Mouse (Mus musculus) ovary, adult 18-20 months (tissue): Measurements from ENCODE around the gene Lrrc51.
"Not testable (repeated sequence)": the region's sequence is repeated elsewhere in the genome, so short reads cannot be mapped to it uniquely, and the experiment has no call there.

Source experiments
- DNase-seq: peaks from one replicate; pipeline ENCODE4 v3.0.0; 2022; ENCODE audit warnings: low spot score, mixed read lengths

The Lrrc51 gene

DNA sequence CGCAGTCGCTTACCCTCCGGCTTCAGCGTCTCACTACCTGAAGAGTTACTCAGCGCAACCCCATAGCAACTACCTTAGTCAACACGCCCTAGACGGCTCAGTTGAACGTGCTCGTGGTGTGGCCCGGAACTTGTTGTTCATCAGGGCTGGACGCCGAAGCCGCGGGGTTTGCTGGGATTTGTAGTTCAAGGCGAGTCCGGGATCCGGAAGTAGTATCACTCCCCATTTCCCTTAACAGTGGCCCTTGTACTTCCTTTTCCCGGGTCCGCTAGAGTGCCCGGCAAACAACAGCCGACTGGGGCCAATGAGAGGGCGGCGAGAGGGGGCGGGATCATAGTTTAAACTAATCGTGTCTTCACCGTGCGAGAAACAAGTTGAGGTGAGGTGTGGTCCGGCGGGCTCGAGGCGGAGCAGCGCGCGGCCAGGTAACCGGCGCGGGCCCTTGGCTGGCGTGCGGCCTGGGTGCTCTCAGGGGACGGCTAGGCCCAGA is at the start of gene Lrrc51, which contains the start of gene Numa1:
Gene Lrrc51, minus strand, starts transcription at position 145 of the 490 bp plus-strand sequence.
Gene Numa1, plus strand, starts transcription at position 361 of the 490 bp plus-strand sequence.
- DNase-seq, result peak; percentile 96

DNA sequence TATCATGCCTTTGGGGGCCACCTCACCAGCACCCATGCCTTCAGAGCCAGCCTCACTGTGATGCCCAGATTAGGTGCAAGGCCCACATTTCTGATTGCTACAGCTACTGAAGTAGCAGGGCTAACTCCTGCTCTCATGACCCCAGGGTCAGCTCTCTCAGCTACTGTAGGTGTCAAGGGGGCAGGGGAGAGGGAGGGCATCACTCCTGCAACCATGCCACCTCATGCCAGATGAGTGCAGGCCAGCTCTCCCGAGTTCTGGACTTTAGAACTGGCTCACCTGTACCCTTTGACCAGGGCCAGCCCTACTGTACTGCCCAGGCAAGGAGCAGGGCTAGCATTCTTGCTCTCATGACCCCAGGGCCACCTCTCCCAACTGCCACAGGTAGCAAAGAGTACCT is 49.0 kb upstream of the Lrrc51 start:
- DNase-seq, result no peak

- DNase-seq, result no peak
Measured at GRCm38 (mm10) chr7:101974505-101974904, 40.8 kb upstream of the Lrrc51 start.

- DNase-seq, result no peak
Measured at GRCm38 (mm10) chr7:101973730-101974129, 40.0 kb upstream of the Lrrc51 start.

GRCm38 (mm10) chr7:101971721-101972120 is 38.0 kb upstream of the Lrrc51 start:
- no peak for DNase-seq

- peak; percentile 74 for DNase-seq
Measured at GRCm38 (mm10) chr7:101970821-101971461, 37.2 kb upstream of the Lrrc51 start.

- DNase-seq, result peak; percentile 89
Measured at GRCm38 (mm10) chr7:101970429-101970775, 36.7 kb upstream of the Lrrc51 start.

DNA sequence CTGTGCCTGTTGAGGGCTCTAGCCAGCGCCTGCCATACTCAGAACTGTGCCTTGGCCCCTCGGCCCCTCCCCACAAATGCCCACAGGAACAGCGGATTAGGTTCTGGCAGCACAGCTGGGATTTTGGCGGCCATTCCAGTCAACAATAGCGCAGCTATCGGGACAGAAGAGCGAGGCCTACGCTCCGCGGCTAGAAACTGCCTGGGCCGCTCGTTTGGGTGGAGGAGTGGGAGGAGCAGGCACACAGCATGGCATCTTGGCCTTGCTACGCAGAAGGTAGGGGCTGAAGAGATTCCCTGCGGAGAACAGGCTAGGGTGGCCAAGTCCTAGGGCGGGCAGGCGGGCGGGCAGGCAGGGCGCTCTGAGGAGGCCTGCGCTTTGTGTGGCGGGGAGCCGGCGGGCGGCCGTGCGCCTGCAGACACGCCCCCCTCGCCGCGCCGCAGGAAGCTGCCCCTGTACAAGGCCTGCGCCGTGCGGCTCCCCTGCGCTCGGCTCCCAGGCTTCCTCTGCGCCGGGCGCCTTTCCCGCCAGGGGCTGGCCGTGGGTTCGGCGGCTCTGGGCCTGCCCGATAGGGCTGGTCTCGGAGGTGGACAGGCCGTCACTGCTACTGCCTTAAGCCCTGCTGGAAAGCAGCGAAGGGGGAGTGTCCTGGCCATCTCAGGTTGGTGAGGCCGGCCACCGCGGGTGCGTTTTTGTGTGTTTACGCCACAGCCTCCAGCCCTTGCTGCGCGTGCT is 36.2 kb upstream of the Lrrc51 start:
- DNase-seq, result peak; percentile 86

DNA sequence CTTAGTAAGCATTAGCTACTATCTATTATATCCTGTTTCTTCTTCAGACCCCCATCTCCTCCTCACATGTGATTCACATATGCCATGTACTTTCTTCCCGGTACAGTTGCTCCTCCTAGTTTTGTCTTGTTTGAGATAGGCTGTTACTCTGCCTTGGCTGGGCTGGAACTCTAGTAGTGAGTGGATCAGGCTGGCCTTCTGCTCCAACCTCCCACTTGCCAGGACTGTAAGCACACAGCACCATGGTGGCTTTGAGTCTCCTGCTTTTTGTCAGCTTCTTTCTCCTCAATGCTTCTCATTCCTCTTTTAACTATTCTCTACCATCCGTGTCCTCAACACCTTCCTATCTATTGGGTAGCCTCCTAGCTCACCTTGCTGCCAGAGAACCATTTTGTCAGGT is 35.1 kb upstream of the Lrrc51 start:
- no peak for DNase-seq

DNA sequence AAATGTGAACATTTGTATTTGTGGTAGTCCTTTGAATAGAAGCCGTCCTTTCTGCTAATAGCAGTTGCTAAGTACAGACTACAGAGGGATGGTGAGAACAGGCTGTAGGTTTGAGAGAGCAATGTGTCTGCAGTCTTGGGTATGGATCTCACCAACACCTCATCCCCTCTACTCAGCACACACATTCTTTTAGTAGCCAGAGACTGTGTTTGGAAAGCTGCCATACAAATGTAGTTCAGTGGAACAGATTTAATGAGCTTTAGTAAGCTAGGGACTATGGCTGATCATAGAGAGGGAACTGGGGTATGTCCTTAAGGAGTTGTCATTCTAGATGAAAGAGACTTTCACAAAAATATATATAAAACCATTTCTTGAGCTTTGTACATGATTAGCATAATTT is 33.6 kb upstream of the Lrrc51 start:
- no peak for DNase-seq

GRCm38 (mm10) chr7:101965606-101966005 is 31.9 kb upstream of the Lrrc51 start:
- no peak for DNase-seq

DNA sequence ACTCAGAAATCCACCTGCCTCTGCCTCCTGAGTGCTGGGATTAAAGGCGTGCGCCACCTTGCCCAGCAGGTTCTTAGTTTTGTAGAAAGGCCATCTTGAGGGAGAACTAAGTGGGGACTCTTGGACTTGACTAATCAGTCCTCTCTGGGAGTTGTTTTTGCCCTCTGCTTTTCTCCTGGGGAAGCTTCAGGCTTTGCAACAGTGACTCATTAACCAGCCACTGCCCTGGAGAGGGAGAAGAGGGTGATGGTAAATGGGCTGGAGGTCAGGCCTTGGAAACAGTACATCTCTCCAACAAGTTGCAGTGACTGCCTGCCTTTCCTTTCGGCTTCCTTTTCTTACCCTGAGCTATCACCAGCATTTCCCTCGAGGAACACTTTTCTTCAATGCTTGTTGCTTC is 30.9 kb upstream of the Lrrc51 start:
- no peak for DNase-seq

- DNase-seq, result no peak
Measured at GRCm38 (mm10) chr7:101963621-101964020, 29.9 kb upstream of the Lrrc51 start.

- DNase-seq, result no peak
Measured at GRCm38 (mm10) chr7:101962829-101963228, 29.1 kb upstream of the Lrrc51 start.

GRCm38 (mm10) chr7:101956911-101957310 is 23.2 kb upstream of the Lrrc51 start:
- peak; percentile 45 for DNase-seq

DNA sequence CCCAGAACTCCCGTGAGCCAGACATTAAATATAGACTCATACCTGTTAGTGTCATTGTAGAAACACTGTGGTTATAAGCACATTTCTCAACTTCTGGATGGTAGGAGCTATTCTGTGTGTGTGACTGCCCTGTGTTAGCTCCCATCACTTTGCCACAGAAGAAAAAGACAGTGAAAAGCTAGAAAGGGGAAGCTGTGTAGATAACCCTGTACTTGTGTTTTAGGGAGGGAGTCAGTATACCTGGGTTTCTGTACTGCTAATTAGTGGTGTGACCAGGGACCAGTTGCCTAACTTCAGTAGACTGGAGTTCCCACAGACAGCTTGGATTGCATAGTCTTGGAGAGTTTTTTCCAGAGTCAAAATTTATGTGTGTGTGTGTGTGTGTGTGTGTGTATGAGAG is 22.8 kb upstream of the Lrrc51 start:
- DNase-seq, result no peak

DNA sequence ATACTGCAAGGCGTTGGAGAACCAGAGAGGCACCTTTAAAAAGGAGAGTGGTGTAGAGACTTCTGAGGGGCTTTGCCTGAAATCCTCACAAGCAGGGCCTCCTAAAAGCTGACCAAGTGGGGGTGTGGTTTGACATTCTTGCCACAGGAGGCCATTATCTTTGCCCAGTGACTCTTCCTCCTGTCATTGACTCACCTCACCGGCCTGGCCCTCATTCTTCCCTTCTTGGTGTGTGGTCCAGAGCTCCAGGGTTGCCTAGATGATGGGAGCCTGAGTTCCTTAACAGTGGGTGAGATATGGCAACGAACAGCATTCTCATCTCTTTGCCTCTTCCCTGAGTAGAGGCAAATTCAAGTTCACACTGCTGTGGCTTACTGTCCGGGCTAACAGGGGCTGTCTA is 22.2 kb upstream of the Lrrc51 start:
- no peak for DNase-seq

GRCm38 (mm10) chr7:101955276-101955675 is 21.6 kb upstream of the Lrrc51 start:
- DNase-seq, result no peak

- no peak for DNase-seq
Measured at GRCm38 (mm10) chr7:101954163-101954562, 20.5 kb upstream of the Lrrc51 start.

- DNase-seq, result no peak
Measured at GRCm38 (mm10) chr7:101952098-101952497, 18.4 kb upstream of the Lrrc51 start.

DNA sequence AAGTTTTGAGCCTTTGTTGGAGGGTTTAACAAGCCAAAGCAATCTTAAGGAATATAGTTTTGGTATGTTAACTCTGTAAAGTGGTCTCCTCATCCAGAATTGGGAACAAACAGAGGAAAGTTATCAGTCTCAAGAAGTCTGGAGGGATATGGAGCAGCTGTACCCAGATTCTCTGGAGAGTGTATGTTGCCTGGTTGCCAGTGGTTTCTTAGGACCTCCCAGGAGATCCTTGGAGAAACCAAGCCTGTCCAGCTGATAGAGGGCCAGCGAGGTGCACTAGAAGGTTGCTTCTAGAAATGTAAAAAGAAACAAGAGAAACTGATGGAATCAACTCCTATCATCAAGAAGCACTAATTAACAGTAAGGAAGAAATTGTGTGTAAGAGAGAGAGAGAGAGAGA is 18.0 kb upstream of the Lrrc51 start:
- DNase-seq, result no peak

- not testable (repeated sequence) for DNase-seq
Measured at GRCm38 (mm10) chr7:101949008-101949407, 15.3 kb upstream of the Lrrc51 start.

DNA sequence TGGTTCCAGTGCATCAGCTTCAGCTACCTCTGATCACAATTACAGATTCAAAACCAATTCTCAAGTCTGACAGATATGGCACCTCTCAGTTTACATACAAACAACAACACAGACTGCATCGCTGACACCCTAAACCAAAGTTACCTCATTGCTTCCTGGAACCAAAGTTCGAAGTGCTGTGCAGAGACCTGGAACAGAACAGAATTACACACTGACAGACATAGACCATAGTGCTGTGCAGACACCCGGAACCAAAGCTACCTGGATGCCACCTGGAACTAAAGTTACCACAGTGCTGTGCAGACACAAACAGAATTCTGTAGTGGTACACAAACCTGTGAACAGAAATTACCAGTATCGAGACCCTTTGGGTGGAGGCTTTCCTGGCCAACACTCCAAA is 6.1 kb upstream of the Lrrc51 start:
- DNase-seq, result no peak

GRCm38 (mm10) chr7:101938348-101938747 is 4.7 kb upstream of the Lrrc51 start:
- no peak for DNase-seq
